8 mouse cellular contexts compared by ENCODE assay signal in genomic region chr10:93918701-93919100, GRCm38 (mm10). TPM values are rescaled to one million over a fixed set of nuclear protein-coding genes. Genes with fewer than 3 reads are reported as not detected.
A peak's percentile ranks its signal among the peaks of the same experiment; 100 is the strongest.
DNase-seq lines count a peak whose midpoint lies in the region; ATAC-seq and TF ChIP-seq lines count a peak whose summit lies in the region.

No protein-coding gene starts in this region.

- TF ChIP-seq POLR2A in liver, adult 2 months (IDR thresholded peaks at IDR 0.05; ENCODE audit: extremely low read depth, insufficient read depth, low read length): no peak

- no peak overlapping the region for H3K4me3 ChIP-seq in liver, adult 2 months (ENCODE audit: insufficient read depth, low read depth, low read length)
- no peak overlapping the region for H3K4me3 ChIP-seq in liver, embryonic 11.5 days (ENCODE audit: low read depth, low read length)
- H3K4me3 ChIP-seq in neural tube, embryonic 15.5 days (replicated peaks): no peak overlapping the region

- no peak for ATAC-seq in liver, embryonic 11.5 days (replicated peaks; ENCODE audit: low FRiP score)
- no peak for ATAC-seq in neural tube, embryonic 15.5 days (ENCODE audit: low FRiP score)

- no peaks in the 10 kb centered on the region for H3K27me3 ChIP-seq in liver, adult 2 months (ENCODE audit: control insufficient read depth, insufficient read depth, low read length)
- no peaks in the 10 kb centered on the region for H3K27me3 ChIP-seq in liver, embryonic 11.5 days (replicated peaks; ENCODE audit: control insufficient read depth, insufficient read depth, low read length)
- H3K27me3 ChIP-seq in neural tube, embryonic 15.5 days (replicated peaks): no peaks in the 10 kb centered on the region

- no peak overlapping the region for H3K4me2 ChIP-seq in liver, embryonic 11.5 days
- H3K4me2 ChIP-seq in neural tube, embryonic 15.5 days: no peak overlapping the region

- 0 out of 2 replicates have a peak overlapping the region, but pooled peaks have one; percentile 13 for H3K9ac ChIP-seq in liver, adult 2 months (ENCODE audit: low read depth, low read length)
- H3K9ac ChIP-seq in liver, embryonic 11.5 days (ENCODE audit: low read depth, low read length): no peak overlapping the region
- H3K9ac ChIP-seq in neural tube, embryonic 15.5 days (replicated peaks): no peak overlapping the region

- no peaks in the 10 kb centered on the region for H3K79me2 ChIP-seq in liver, adult 2 months (ENCODE audit: control insufficient read depth, insufficient read depth, low read length)

- DNase-seq in liver, adult 2 months (ENCODE audit: extremely low read depth, low read depth, low spot score): no peak
- DNase-seq in liver, embryonic 11.5 days (ENCODE audit: low spot score): no peak
- peak; percentile 33 to 34 for DNase-seq in cerebellum, postnatal 36 days
- DNase-seq in heart, postnatal 25 days (ENCODE audit: low spot score): peak; percentile 14
- DNase-seq in lung, postnatal 10 days: peak; percentile 64
- DNase-seq in frontal cortex, postnatal 36 days (ENCODE audit: low spot score in 2 of 2): no peak
- DNase-seq in urinary bladder, adult 18-20 months (ENCODE audit: low spot score in 2 of 2): no peak

- no peaks in the 10 kb centered on the region for H3K36me3 ChIP-seq in liver, adult 2 months (ENCODE audit: control insufficient read depth, insufficient read depth, low read length)
- no peaks in the 10 kb centered on the region for H3K36me3 ChIP-seq in liver, embryonic 11.5 days (ENCODE audit: control insufficient read depth, insufficient read depth, low read length)
- H3K36me3 ChIP-seq in neural tube, embryonic 15.5 days: no peaks in the 10 kb centered on the region

- H3K27ac ChIP-seq in liver, adult 2 months (replicated peaks; ENCODE audit: insufficient read depth, low read depth, low read length): peak overlapping the region; percentile 66
- no peak overlapping the region; the same call in 1 of the 2 replicates for H3K27ac ChIP-seq in liver, embryonic 11.5 days (ENCODE audit: low read depth, low read length)
- no peak overlapping the region for H3K27ac ChIP-seq in neural tube, embryonic 15.5 days (replicated peaks)

- intact Hi-C loops in heart, postnatal 25 days (cut with DNase I): no loop called here

- WGBS in liver, adult 2 months: 61% methylated on average over 6 of the region's 6 CpGs
- 53% methylated on average over 6 of the region's 6 CpGs for WGBS in liver, embryonic 11.5 days
- 53% methylated on average over 6 of the region's 6 CpGs for WGBS in neural tube, embryonic 15.5 days

- no peaks in the 10 kb centered on the region for H3K9me3 ChIP-seq in liver, embryonic 11.5 days (ENCODE audit: control insufficient read depth, low read length)
- no peaks in the 10 kb centered on the region for H3K9me3 ChIP-seq in neural tube, embryonic 15.5 days (replicated peaks)

- no peak for TF ChIP-seq CTCF in liver, adult 2 months (IDR thresholded peaks at IDR 0.05; ENCODE audit: low read depth, low read length)

- H3K4me1 ChIP-seq in liver, adult 2 months (ENCODE audit: control insufficient read depth, insufficient read depth, low read length): no peaks in the 10 kb centered on the region
- peaks cover 2% of the 10 kb centered on the region for H3K4me1 ChIP-seq in liver, embryonic 11.5 days (replicated peaks; ENCODE audit: control insufficient read depth, insufficient read depth, low read length)
- H3K4me1 ChIP-seq in neural tube, embryonic 15.5 days: peaks cover 5% of the 10 kb centered on the region; the same call in 1 of the 2 replicates

RNA-seq across cellular contexts. Expression of gene Metap2, which starts 21.8 kb away (rescaled TPM):
- 32.8 and 42.6 TPM in 2 replicates for total RNA-seq in liver, adult 2 months (2014; rRNA removed)
- 15.4 and 20.3 TPM in 2 replicates for polyA plus RNA-seq in liver, adult 2 months (2012; rRNA removed)
- 397 and 398 TPM in 2 replicates for polyA plus RNA-seq in liver, embryonic 11.5 days (2014; fragmentation: Nextera tagmentation; extraction: Ambion mirVana)
- total RNA-seq in heart, postnatal 25 days (2021): 100 to 1,000 TPM; 111 to 131 TPM
- 159 and 172 TPM in 2 replicates for polyA plus RNA-seq in neural tube, embryonic 15.5 days (2015; fragmentation: Nextera tagmentation; extraction: Ambion mirVana)

Comparison
In these comparisons a context has a peak if more than half of its experiments do, and no peak if none do; other contexts are left out.
1. DNase-seq: peak in cerebellum, postnatal 36 days (2 of 2), heart, postnatal 25 days (single experiment) and lung, postnatal 10 days (single experiment); none in liver, adult 2 months (single experiment), liver, embryonic 11.5 days (single experiment), frontal cortex, postnatal 36 days (0 of 2) and urinary bladder, adult 18-20 months (0 of 2).